In genomic region chr11:120238751-120239359, GRCm38 (mm10) we compare ENCODE assay signal across 8 mouse cellular contexts. TPM values are rescaled to one million over a fixed set of nuclear protein-coding genes. Genes with fewer than 3 reads are reported as not detected.
DNase-seq lines count a peak whose midpoint lies in the region; ATAC-seq and TF ChIP-seq lines count a peak whose summit lies in the region.

No protein-coding gene starts in this region.

- H3K79me2 ChIP-seq in C2C12 (ENCODE audit: control insufficient read depth, insufficient read depth) = peaks cover 100% of the 10 kb centered on the region

- H3K4me1 ChIP-seq in heart, embryonic 11.5 days (ENCODE audit: control insufficient read depth, insufficient read depth, low read length) = peaks cover 50% of the 10 kb centered on the region
- peaks cover 57% of the 10 kb centered on the region for H3K4me1 ChIP-seq in neural tube, embryonic 11.5 days (ENCODE audit: control insufficient read depth, insufficient read depth, low read length)

- peaks cover 84% of the 10 kb centered on the region for H3K79me3 ChIP-seq in C2C12 (ENCODE audit: low read depth)

- peak overlapping the region; percentile 4 for H3ac ChIP-seq in C2C12 (ENCODE audit: control insufficient read depth, insufficient read length, low read depth)

- H3K9me3 ChIP-seq in heart, embryonic 11.5 days (replicated peaks; ENCODE audit: control insufficient read depth, low read length) = no peaks in the 10 kb centered on the region
- H3K9me3 ChIP-seq in neural tube, embryonic 11.5 days (ENCODE audit: control insufficient read depth, low read length) = no peaks in the 10 kb centered on the region

- H3K27me3 ChIP-seq in C2C12 (ENCODE audit: control insufficient read depth, insufficient read depth, insufficient read length) = no peaks in the 10 kb centered on the region
- peaks cover 5% of the 10 kb centered on the region for H3K27me3 ChIP-seq in heart, embryonic 11.5 days (ENCODE audit: control insufficient read depth, insufficient read depth, low read length)
- no peaks in the 10 kb centered on the region for H3K27me3 ChIP-seq in neural tube, embryonic 11.5 days (ENCODE audit: control insufficient read depth, insufficient read depth, low read length)

- no peak for TF ChIP-seq CTCF in C2C12 (IDR thresholded peaks at IDR 0.05; ENCODE audit: control insufficient read depth, insufficient read depth, insufficient read length)

- peak; percentile 48 for DNase-seq in NIH3T3 (ENCODE audit: low read depth)
- DNase-seq in kidney, postnatal 10 days = peak; percentile 70
- DNase-seq in neural tube, embryonic 11.5 days (ENCODE audit: low spot score) = peak; percentile 68
- no peak for DNase-seq in frontal cortex, postnatal 10 days (ENCODE audit: low spot score in 2 of 2)
- no peak for DNase-seq in thymus, postnatal 10 days (ENCODE audit: low spot score in 2 of 2)

- ATAC-seq in heart, embryonic 11.5 days (replicated peaks; ENCODE audit: insufficient number of reproducible peaks, low FRiP score, low TSS enrichment) = no peak
- no peak for ATAC-seq in neural tube, embryonic 11.5 days (ENCODE audit: insufficient read depth, low FRiP score, low TSS enrichment)
- no peak for ATAC-seq in monocyte, adult 5-6 weeks (replicated peaks; ENCODE audit: insufficient number of reproducible peaks, low FRiP score, low TSS enrichment, poor library complexity, severe bottlenecking)

- peak overlapping the region; percentile 100 for H3K4me2 ChIP-seq in heart, embryonic 11.5 days
- peak overlapping the region; percentile 99 for H3K4me2 ChIP-seq in neural tube, embryonic 11.5 days (ENCODE audit: low read depth)

- H3K9ac ChIP-seq in heart, embryonic 11.5 days (ENCODE audit: low read depth, low read length) = peak overlapping the region; percentile 76
- H3K9ac ChIP-seq in neural tube, embryonic 11.5 days (ENCODE audit: low read length) = peak overlapping the region; percentile 100

- H3K27ac ChIP-seq in heart, embryonic 11.5 days (ENCODE audit: low read depth, low read length) = peak overlapping the region; percentile 92
- peak overlapping the region; percentile 98 for H3K27ac ChIP-seq in neural tube, embryonic 11.5 days (ENCODE audit: low read depth, low read length)

- WGBS in heart, embryonic 11.5 days (ENCODE audit: insufficient replicate concordance) = 4% methylated on average over 8 of the region's 8 CpGs
- WGBS in neural tube, embryonic 11.5 days = 1% methylated on average over 7 of the region's 8 CpGs

- H3K36me3 ChIP-seq in C2C12 (ENCODE audit: control insufficient read depth, insufficient read depth) = no peaks in the 10 kb centered on the region
- no peaks in the 10 kb centered on the region for H3K36me3 ChIP-seq in heart, embryonic 11.5 days (ENCODE audit: control insufficient read depth, insufficient read depth, low read length)
- H3K36me3 ChIP-seq in neural tube, embryonic 11.5 days (ENCODE audit: control insufficient read depth, insufficient read depth, low read length) = no peaks in the 10 kb centered on the region

- H3K4me3 ChIP-seq in C2C12 (ENCODE audit: insufficient read depth, poor library complexity, severe bottlenecking) = peak overlapping the region; percentile 71
- peak overlapping the region; percentile 78 for H3K4me3 ChIP-seq in heart, embryonic 11.5 days (ENCODE audit: low read depth, low read length)
- H3K4me3 ChIP-seq in neural tube, embryonic 11.5 days (ENCODE audit: low read depth, low read length) = peak overlapping the region; percentile 97

TF ChIP-seq in C2C12, 6 proteins besides CTCF, POLR2A, EP300 and RAD21:
- TF ChIP-seq MYOG (IDR thresholded peaks at IDR 0.05; ENCODE audit: control insufficient read depth, extremely low read depth, insufficient read length) (no peak), USF1 (IDR thresholded peaks at IDR 0.05; ENCODE audit: low read depth) (no peak), MAX (IDR thresholded peaks at IDR 0.05) (peak; percentile 11), FOSL1 (IDR thresholded peaks at IDR 0.05; ENCODE audit: insufficient read depth, low read length, poor library complexity, severe bottlenecking) (no peak), CEBPB (IDR thresholded peaks at IDR 0.05; ENCODE audit: low read depth) (no peak), MYOD1 (IDR thresholded peaks at IDR 0.05; ENCODE audit: control insufficient read depth, insufficient read length, low read depth) (no peak)

RNA-seq across cellular contexts. Expression of gene Bahcc1, which starts 6.1 kb away (rescaled TPM):
- 10.8 TPM for polyA plus RNA-seq in C2C12 (2012; fragmentation: generic; extraction: Trizol)
- 7.0 and 9.1 TPM in 2 replicates for polyA plus RNA-seq in heart, embryonic 11.5 days (2014; fragmentation: Nextera tagmentation; extraction: Ambion mirVana)
- polyA plus RNA-seq in neural tube, embryonic 11.5 days (2014; fragmentation: Nextera tagmentation; extraction: Ambion mirVana) = 19.7 and 22.7 TPM in 2 replicates
- total RNA-seq in monocyte, adult 5-6 weeks (2017) = 0.68 to 0.85 TPM (median 0.76 TPM) in 3 replicates

Comparison
In these comparisons a context has a peak if more than half of its experiments do, and no peak if none do; other contexts are left out.
1. DNase-seq: peak in NIH3T3 (single experiment), kidney, postnatal 10 days (single experiment) and neural tube, embryonic 11.5 days (single experiment); none in frontal cortex, postnatal 10 days (0 of 2) and thymus, postnatal 10 days (0 of 2).
2. Peak in every context shown above with its lines, with median percentiles within 50 percentile points of each other: H3K4me3 ChIP-seq.